Mouse (Mus musculus) MEL (cell line): ENCODE measurements around the gene Mbip.

Experiments used
- CHD2 ChIP-seq: IDR thresholded peaks from 2 replicates; pipeline ENCODE4 v1.6.1; 2011; ENCODE audit warnings: low read length, improper control_type of control experiment
- CTCF ChIP-seq, 3 experiments: IDR thresholded peaks in 2 of 3; conservative IDR thresholded peaks in 1 of 3; 2 replicates each; pipeline ENCODE4 v1.5.1; 2011 to 2012; ENCODE audit warnings: low read length in 3 of 3, low read depth in 2 of 3, mild to moderate bottlenecking in 2 of 3, improper control_type of control experiment in 1 of 3, inconsistent platforms in 1 of 3, mixed read lengths in 1 of 3, moderate library complexity in 1 of 3; ENCODE audit not compliant: control insufficient read depth in 1 of 3, insufficient read depth in 1 of 3, poor library complexity in 1 of 3, severe bottlenecking in 1 of 3
- ELF1 ChIP-seq: IDR thresholded peaks from 2 replicates; pipeline ENCODE4 v1.6.1; 2014; ENCODE audit warnings: low read depth, mild to moderate bottlenecking, inconsistent platforms, low read length, improper control_type of control experiment, moderate library complexity
- GATA1 ChIP-seq: IDR thresholded peaks from 2 replicates; pipeline ENCODE4 v1.6.1; 2011; ENCODE audit warnings: low read depth, low read length, improper control_type of control experiment
- HCFC1 ChIP-seq: IDR thresholded peaks from 2 replicates; pipeline ENCODE4 v1.6.1; 2012; ENCODE audit warnings: low read depth, mild to moderate bottlenecking, inconsistent platforms, low read length, improper control_type of control experiment, moderate library complexity
- MXI1 ChIP-seq: IDR thresholded peaks from 2 replicates; pipeline ENCODE4 v1.6.1; 2011; ENCODE audit warnings: mild to moderate bottlenecking, low read depth, low read length, improper control_type of control experiment
- POLR2A ChIP-seq, 2 experiments: IDR thresholded peaks; 2 replicates each; pipeline ENCODE4 v1.6.1; 2011 to 2012; ENCODE audit warnings: low read length in 2 of 2, mild to moderate bottlenecking in 2 of 2, control low read depth in 1 of 2, improper control_type of control experiment in 1 of 2, low read depth in 1 of 2, moderate library complexity in 1 of 2; ENCODE audit not compliant: control insufficient read depth in 1 of 2, insufficient read depth in 1 of 2, poor library complexity in 1 of 2
- POLR2AphosphoS2 ChIP-seq: IDR thresholded peaks from 2 replicates; pipeline ENCODE4 v1.6.1; 2011; ENCODE audit warnings: low read length, improper control_type of control experiment
- RCOR1 ChIP-seq: IDR thresholded peaks from 2 replicates; pipeline ENCODE4 v1.6.1; 2012; ENCODE audit warnings: low read depth, mild to moderate bottlenecking, inconsistent platforms, low read length, improper control_type of control experiment
- SMC3 ChIP-seq: IDR thresholded peaks from 2 replicates; pipeline ENCODE4 v1.6.1; 2011; ENCODE audit warnings: low read depth, low read length, improper control_type of control experiment
- ZKSCAN1 ChIP-seq: IDR thresholded peaks from 2 replicates; pipeline ENCODE4 v1.6.1; 2012; ENCODE audit warnings: low read depth, mild to moderate bottlenecking, inconsistent platforms, low read length, improper control_type of control experiment, moderate library complexity
- ZNF384 ChIP-seq: IDR thresholded peaks from 2 replicates; pipeline ENCODE4 v1.6.1; 2012; ENCODE audit warnings: low read depth, mild to moderate bottlenecking, inconsistent platforms, low read length, improper control_type of control experiment

DNA sequence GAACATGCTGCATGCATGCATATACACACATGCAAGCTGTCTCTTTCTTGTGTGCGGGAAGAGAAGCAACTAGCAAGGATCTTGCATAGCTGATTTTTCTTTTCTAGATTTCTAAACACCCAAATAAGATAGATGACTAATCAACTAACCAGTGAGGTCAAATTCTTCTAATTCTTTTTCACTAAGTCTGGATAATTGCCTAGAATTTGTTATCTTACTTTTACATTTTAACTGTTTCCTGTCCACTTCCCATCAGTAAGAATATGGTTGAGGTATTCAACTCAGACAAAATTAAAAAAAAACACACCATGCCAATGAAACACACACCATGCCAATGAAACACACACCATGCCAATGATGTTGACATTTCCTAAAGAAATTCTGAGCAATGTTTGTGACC, 46.8 kb downstream of the Mbip start:
- TF ChIP-seq CTCF (IDR thresholded peaks at IDR 0.05 in 2 of 3, conservative IDR thresholded peaks at IDR 0.05 in 1 of 3; ENCODE audit: control insufficient read depth in 1 of 3, insufficient read depth in 1 of 3, low read depth in 2 of 3, low read length in 3 of 3, poor library complexity in 1 of 3, severe bottlenecking in 1 of 3) (no peak), GATA1 (no peak), POLR2AphosphoS2 (no peak), POLR2A (IDR thresholded peaks at IDR 0.05; ENCODE audit: control insufficient read depth in 1 of 2, insufficient read depth in 1 of 2, low read depth in 1 of 2, low read length in 2 of 2, poor library complexity in 1 of 2) (no peak), CHD2 (no peak), MXI1 (no peak), RCOR1 (no peak), ELF1 (no peak), SMC3 (no peak), ZNF384 (no peak), ZKSCAN1 (no peak), HCFC1 (no peak)
